Mouse (Mus musculus): ENCODE measurements around the gene Ccr1l1. TPM values are rescaled to one million over a fixed set of nuclear protein-coding genes. Genes with fewer than 3 reads are reported as not detected.

Ccr1l1 gene
- polyA plus RNA-seq, 1 experiment from 2014 or later, result not detected

DNA sequence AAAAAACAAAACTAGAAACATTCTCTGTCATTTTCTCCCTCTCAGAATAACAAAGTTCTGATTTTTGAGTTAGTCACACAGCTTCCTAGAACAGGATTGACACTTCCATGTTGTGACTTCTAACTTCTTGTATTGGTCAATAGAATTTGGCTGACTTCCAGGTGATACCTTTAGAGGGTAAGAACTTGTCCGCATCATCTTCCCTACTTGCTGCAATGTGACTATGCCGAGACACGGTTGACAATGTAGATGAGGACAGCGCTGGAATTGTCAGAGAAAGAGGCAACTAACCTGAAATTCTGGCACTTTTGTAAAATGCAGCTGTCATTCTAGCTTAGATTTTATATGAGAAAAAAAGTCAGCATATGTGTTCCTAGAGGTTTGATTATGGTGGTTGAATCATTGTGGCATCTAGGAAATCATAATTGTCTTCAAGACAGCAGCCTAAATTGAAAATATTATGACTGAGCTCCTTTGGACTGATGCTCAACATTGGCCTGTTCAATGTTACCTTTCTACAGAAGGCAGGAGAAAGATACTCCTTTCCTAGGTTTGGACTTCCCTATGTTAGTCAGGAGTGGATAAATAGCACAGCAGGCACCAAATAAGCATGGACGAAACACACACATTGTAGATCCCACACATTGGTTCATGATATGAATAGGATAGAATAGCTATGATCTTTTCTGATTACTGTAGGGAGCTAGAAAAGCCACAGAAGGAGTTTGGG lies 44.3 kb downstream of the Ccr1l1 start:
- Histone ChIP-seq H3K9me3 (ENCODE audit: control insufficient read depth, low read length) (no peaks in the 10 kb centered on the region), H3K4me3 (ENCODE audit: low read length) (no peak overlapping the region), H3K27me3 (replicated peaks; ENCODE audit: control insufficient read depth, insufficient read depth, low read length) (no peaks in the 10 kb centered on the region), H3K4me2 (ENCODE audit: low read length) (no peak overlapping the region), H3K27ac (ENCODE audit: low read depth, low read length) (no peak overlapping the region), H3K36me3 (ENCODE audit: control insufficient read depth, insufficient read depth, low read length) (no peaks in the 10 kb centered on the region), H3K4me1 (ENCODE audit: control insufficient read depth, insufficient read depth, low read depth, low read length) (no peaks in the 10 kb centered on the region), H3K9ac (ENCODE audit: low read depth, low read length) (no peak overlapping the region)
- WGBS, result 91% methylated on average over 5 of the region's 5 CpGs
- no peak for ATAC-seq

DNA sequence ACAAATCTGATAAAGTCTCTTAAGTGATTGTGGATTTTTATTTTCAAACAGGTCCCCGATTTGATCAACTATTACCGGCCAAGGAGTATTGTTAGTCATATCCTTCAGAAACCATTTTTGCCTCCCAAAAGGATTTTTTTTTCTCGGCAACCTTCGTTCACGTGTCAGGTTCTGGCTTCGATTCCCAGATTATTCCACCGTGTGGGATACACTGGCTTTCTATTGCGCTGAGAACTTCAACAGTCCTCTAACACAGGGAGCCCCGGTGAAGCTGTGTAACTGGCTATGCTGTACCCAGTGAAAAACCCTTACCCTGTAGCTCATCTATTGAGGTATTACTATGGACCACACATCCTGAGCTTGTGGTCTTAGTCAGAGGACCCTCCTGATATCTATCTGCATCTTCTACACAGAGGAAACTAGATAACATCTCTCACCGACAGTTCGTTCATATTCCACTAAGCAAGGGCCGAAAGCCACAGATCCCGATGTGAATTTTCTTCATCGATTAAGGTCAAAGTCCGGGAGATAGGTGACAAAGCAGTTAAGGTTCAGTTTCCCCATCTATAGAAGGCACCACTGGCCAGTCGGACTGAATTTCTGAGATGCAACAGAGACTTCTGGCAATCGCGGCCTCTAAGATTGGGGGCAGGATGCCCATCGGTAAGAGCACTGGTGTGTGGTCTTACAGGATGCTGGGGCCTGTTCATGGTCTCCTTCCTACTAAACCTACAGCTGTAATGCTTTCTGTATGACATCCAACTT lies 45.1 kb downstream of the Ccr1l1 start:
- H3K27me3 ChIP-seq (replicated peaks; ENCODE audit: control insufficient read depth, insufficient read depth, low read length), result no peaks in the 10 kb centered on the region
- H3K9ac ChIP-seq (ENCODE audit: low read depth, low read length), result no peak overlapping the region
- 95% methylated on average over 19 of the region's 19 CpGs for WGBS
- H3K36me3 ChIP-seq (ENCODE audit: control insufficient read depth, insufficient read depth, low read length), result no peaks in the 10 kb centered on the region
- no peaks in the 10 kb centered on the region for H3K4me1 ChIP-seq (ENCODE audit: control insufficient read depth, insufficient read depth, low read depth, low read length)
- no peak overlapping the region for H3K4me2 ChIP-seq (ENCODE audit: low read length)
- H3K27ac ChIP-seq (ENCODE audit: low read depth, low read length), result no peak overlapping the region
- H3K9me3 ChIP-seq (ENCODE audit: control insufficient read depth, low read length), result no peaks in the 10 kb centered on the region
- ATAC-seq, result no peak
- no peak overlapping the region for H3K4me3 ChIP-seq (ENCODE audit: low read length)

DNA sequence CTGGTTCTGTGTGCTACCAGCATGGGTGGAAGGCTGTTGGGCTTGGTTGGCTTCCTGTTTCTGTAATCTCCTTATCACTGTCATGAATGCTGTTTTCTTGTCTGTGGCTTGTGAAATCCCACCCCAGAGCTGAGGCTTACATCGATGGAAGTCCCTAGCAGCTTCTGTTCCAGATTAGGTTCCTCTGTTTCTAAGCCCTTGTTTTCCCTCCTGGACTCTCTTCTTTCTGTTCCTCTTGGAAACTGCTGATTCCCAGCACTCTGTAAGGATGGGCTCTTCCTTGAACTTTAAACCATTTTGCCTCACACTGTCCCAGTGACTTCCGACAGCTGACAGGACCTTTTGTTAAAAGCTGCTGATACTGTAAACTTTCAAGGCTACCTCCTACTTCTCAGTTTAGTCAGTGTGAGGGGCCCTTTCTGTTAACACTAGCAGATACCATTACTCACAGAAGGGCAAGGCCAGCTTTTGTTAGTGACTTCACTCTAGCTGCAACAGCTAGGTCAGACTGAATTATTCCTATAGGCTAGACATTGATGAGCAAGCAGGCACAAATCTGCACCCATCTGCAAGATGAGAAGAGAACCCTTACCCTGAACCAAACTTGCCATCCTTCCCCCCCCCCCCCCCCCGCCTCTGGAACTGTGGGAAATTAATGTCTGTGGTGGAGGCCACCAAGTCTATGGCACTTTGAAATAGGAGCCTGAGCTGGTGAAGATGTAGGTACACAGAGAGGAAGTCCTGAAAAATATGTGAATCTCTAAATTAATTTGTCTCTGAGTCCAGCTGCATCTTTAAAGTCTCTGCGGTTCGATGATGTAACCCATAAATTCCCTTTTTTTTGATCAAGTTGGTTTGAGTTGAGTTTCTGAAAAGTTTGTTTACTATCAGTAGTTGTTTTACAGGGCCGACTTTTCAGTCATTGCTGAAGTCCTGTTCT lies 46.2 kb downstream of the Ccr1l1 start:
- Histone ChIP-seq H3K27ac (ENCODE audit: low read depth, low read length) (no peak overlapping the region), H3K27me3 (replicated peaks; ENCODE audit: control insufficient read depth, insufficient read depth, low read length) (no peaks in the 10 kb centered on the region), H3K4me3 (ENCODE audit: low read length) (no peak overlapping the region), H3K9ac (ENCODE audit: low read depth, low read length) (no peak overlapping the region), H3K4me1 (ENCODE audit: control insufficient read depth, insufficient read depth, low read depth, low read length) (no peaks in the 10 kb centered on the region), H3K9me3 (ENCODE audit: control insufficient read depth, low read length) (no peaks in the 10 kb centered on the region), H3K4me2 (ENCODE audit: low read length) (no peak overlapping the region), H3K36me3 (ENCODE audit: control insufficient read depth, insufficient read depth, low read length) (no peaks in the 10 kb centered on the region)
- ATAC-seq, result no peak
- WGBS, result 77% methylated on average over 6 of the region's 6 CpGs

DNA sequence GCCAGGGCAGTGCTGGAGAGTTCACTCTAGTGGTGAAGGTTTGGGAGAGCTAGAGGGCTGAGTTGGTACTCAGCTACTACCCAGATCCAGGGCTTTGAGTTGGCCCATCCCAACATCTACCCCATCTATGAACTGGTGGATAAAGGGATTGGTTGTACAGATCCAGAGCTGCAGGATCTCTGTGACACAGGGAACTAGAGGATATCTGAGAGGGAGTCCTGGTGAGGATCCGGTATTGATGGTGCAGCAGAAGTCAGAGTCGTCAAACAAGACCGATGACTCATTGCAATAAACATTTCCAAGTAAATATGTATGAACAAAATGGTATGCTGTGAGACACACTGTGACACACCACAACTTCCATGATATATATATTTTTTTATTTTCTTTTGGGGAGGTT lies 47.3 kb downstream of the Ccr1l1 start:
- Histone ChIP-seq H3K27me3 (replicated peaks; ENCODE audit: control insufficient read depth, insufficient read depth, low read length) (no peaks in the 10 kb centered on the region), H3K9me3 (ENCODE audit: control insufficient read depth, low read length) (no peaks in the 10 kb centered on the region), H3K4me3 (ENCODE audit: low read length) (no peak overlapping the region), H3K4me2 (ENCODE audit: low read length) (no peak overlapping the region), H3K4me1 (ENCODE audit: control insufficient read depth, insufficient read depth, low read depth, low read length) (no peaks in the 10 kb centered on the region), H3K27ac (ENCODE audit: low read depth, low read length) (no peak overlapping the region), H3K36me3 (ENCODE audit: control insufficient read depth, insufficient read depth, low read length) (no peaks in the 10 kb centered on the region), H3K9ac (ENCODE audit: low read depth, low read length) (no peak overlapping the region)
- WGBS, result 92% methylated on average over 3 of the region's 3 CpGs
- ATAC-seq, result no peak

DNA sequence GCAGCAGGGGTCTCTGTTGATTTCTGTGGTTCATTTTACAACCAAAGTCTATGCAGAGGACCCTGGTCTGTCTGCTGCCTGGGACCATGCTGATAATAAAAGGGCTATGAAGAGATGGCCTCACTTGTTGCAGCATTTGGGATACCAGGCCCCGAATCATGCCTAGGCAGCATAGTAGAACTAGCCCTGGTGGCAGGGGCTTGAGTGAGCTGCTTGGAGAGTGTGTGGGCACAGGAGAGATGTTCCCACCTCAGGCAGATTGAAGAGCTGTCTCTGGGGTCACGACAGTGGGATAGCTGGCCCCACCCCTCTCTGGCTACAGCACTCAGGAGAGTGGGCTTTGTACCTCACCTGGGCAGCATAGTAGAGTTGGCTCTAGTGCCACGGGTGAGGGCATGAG lies 47.7 kb downstream of the Ccr1l1 start:
- H3K9ac ChIP-seq (ENCODE audit: low read depth, low read length), result no peak overlapping the region
- no peak overlapping the region for H3K4me2 ChIP-seq (ENCODE audit: low read length)
- 85% methylated on average over 3 of the region's 3 CpGs for WGBS
- no peaks in the 10 kb centered on the region for H3K27me3 ChIP-seq (replicated peaks; ENCODE audit: control insufficient read depth, insufficient read depth, low read length)
- no peaks in the 10 kb centered on the region for H3K36me3 ChIP-seq (ENCODE audit: control insufficient read depth, insufficient read depth, low read length)
- ATAC-seq, result no peak
- no peaks in the 10 kb centered on the region for H3K4me1 ChIP-seq (ENCODE audit: control insufficient read depth, insufficient read depth, low read depth, low read length)
- no peak overlapping the region for H3K27ac ChIP-seq (ENCODE audit: low read depth, low read length)
- no peak overlapping the region for H3K4me3 ChIP-seq (ENCODE audit: low read length)
- no peaks in the 10 kb centered on the region for H3K9me3 ChIP-seq (ENCODE audit: control insufficient read depth, low read length)

DNA sequence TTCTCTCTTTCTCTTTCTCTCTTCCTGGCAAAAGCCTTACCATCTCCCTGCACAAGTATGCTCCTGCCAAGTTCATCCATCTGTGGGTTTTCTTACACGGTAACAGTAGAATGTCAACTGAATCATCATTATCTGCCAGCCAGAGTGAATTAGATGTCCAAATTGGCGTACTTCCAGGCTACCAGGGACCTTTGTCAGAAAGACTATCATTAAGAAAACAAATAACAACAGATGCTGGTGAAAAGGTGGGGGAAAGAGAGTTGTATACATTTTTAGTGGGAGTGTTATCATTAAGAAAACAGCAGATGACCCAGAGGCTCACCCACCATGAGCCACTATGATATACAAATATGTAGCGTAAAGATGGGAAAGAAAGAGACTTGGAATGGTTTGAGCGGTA lies 48.3 kb downstream of the Ccr1l1 start:
- H3K27ac ChIP-seq (ENCODE audit: low read depth, low read length), result no peak overlapping the region
- H3K4me3 ChIP-seq (ENCODE audit: low read length), result no peak overlapping the region
- ATAC-seq, result no peak
- no peaks in the 10 kb centered on the region for H3K4me1 ChIP-seq (ENCODE audit: control insufficient read depth, insufficient read depth, low read depth, low read length)
- H3K27me3 ChIP-seq (replicated peaks; ENCODE audit: control insufficient read depth, insufficient read depth, low read length), result no peaks in the 10 kb centered on the region
- H3K9me3 ChIP-seq (ENCODE audit: control insufficient read depth, low read length), result no peaks in the 10 kb centered on the region
- H3K4me2 ChIP-seq (ENCODE audit: low read length), result no peak overlapping the region
- H3K9ac ChIP-seq (ENCODE audit: low read depth, low read length), result no peak overlapping the region
- 77% methylated on average over 4 of the region's 4 CpGs for WGBS
- no peaks in the 10 kb centered on the region for H3K36me3 ChIP-seq (ENCODE audit: control insufficient read depth, insufficient read depth, low read length)

DNA sequence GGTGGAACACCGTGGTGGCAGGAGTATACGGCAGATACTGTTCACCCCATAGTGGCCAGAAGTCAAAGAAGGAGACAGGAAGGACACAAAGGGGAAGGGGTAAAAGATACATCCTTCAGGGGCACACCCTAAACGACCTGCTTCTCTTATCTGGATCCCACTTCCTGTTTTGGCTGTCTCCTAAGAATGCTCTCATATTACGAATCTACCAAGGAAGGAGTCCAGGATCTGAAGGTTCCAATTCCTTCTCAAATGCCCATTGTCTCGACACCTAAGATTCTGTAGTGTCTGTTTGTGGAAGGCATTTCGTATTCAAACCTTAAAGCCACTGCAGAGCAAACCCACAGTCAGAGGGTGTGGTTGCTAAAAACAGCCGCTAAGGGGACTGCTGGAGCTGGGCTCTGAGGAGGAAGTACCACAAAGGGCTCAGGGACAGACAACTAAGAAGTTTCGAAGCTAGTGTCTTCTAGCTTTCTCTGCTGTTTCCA lies 49.4 kb downstream of the Ccr1l1 start:
- Histone ChIP-seq H3K27me3 (replicated peaks; ENCODE audit: control insufficient read depth, insufficient read depth, low read length) (no peaks in the 10 kb centered on the region), H3K4me1 (ENCODE audit: control insufficient read depth, insufficient read depth, low read depth, low read length) (no peaks in the 10 kb centered on the region), H3K9me3 (ENCODE audit: control insufficient read depth, low read length) (no peaks in the 10 kb centered on the region), H3K9ac (ENCODE audit: low read depth, low read length) (no peak overlapping the region), H3K27ac (ENCODE audit: low read depth, low read length) (no peak overlapping the region), H3K4me2 (ENCODE audit: low read length) (no peak overlapping the region), H3K4me3 (ENCODE audit: low read length) (no peak overlapping the region), H3K36me3 (ENCODE audit: control insufficient read depth, insufficient read depth, low read length) (no peaks in the 10 kb centered on the region)
- no peak for ATAC-seq
- 54% methylated on average over 8 of the region's 8 CpGs for WGBS

DNA sequence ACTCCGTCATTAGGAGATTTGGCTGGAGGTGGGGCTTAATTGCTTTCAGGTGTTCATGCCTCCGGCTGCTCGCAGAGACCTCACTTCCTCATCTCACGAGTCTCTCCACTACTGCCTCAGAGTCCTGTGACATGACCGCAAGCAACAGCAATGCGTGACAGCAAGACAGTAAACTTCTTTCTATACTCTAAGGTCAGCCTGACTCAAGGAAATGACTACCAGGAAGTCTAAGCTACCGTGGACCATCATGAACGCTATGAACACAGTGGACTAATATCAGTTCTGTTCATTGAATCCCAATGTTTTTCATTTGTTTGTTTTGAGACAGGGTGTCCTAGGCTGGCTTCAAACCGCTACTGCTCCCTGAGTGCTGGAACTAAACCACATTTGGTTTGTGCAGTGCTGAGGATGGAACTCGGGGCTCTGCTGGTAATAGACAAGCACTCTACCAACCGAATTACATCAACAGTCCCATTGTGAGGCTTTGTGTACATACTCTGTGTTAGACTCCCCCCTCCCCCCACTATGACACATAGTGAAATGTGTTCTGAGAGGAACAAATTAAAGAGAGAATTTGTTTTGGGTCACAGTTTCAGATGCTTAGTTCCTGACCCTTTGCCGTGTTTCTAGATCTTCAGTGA lies 50.0 kb downstream of the Ccr1l1 start:
- no peak for ATAC-seq
- Histone ChIP-seq H3K4me1 (ENCODE audit: control insufficient read depth, insufficient read depth, low read depth, low read length) (peaks cover 2% of the 10 kb centered on the region; the same call in 1 of the 2 replicates), H3K27ac (ENCODE audit: low read depth, low read length) (no peak overlapping the region), H3K4me3 (ENCODE audit: low read length) (no peak overlapping the region), H3K4me2 (ENCODE audit: low read length) (no peak overlapping the region), H3K9ac (ENCODE audit: low read depth, low read length) (no peak overlapping the region), H3K27me3 (replicated peaks; ENCODE audit: control insufficient read depth, insufficient read depth, low read length) (no peaks in the 10 kb centered on the region), H3K9me3 (ENCODE audit: control insufficient read depth, low read length) (no peaks in the 10 kb centered on the region), H3K36me3 (ENCODE audit: control insufficient read depth, insufficient read depth, low read length) (no peaks in the 10 kb centered on the region)
- 78% methylated on average over 12 of the region's 12 CpGs for WGBS

Data from hindbrain, embryonic 16.5 days (tissue).